ENCODE assay signal across 28 mouse cellular contexts in the genomic region with DNA sequence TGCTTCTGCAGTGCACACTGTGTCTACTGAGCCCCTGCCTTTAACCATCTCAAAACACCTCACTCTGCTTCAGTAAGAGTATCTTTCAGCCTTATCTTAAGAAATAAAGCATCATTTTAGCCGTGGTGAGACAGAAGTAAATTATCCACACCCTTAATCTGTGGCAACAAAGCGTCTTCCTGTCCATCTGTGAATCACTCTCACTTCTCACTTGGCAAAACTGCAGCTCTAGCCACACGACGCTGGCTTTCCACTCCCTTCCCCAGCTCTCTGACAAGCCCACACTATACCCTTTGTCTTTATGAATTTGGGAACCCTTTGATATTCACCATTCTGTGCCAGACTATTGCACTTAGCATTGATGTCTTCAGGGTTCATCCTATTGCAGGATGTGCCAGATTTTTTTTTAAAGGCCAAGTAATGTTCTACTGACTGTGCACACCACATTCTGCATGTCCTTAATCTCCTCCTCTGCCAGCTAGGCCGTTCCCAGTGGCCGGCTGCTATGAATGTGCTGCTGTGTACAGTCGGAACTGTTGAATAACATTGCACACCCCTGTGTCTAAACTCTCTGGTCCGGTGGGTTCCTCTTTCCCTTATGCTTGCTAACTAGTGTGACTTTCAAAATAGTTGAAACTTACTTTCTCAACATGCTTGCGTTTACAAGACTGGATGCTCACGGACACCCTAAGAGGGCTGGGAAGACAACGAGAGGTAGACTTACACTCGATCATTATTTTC.
DNase-seq lines count a peak whose midpoint lies in the region; ATAC-seq and TF ChIP-seq lines count a peak whose summit lies in the region.
"Had no signal": no experiment of that assay in that cellular context is flagged by ENCODE, and none has a peak within 500 bp of the region (broad histone marks: within the 10 kb centered on the region; RNA-seq: fewer than 3 reads in every experiment).

No protein-coding gene starts in this region.

- no peak for TF ChIP-seq POLR2A in heart, adult 2 months (IDR thresholded peaks at IDR 0.05; ENCODE audit: insufficient read depth, low read depth, low read length)
- TF ChIP-seq POLR2A in bone marrow, adult 2 months (IDR thresholded peaks at IDR 0.05; ENCODE audit: borderline replicate concordance, control insufficient read depth, low read depth, low read length) = no peak

- no peak overlapping the region for H3K4me3 ChIP-seq in heart, adult 2 months
- H3K4me3 ChIP-seq in liver, embryonic 16.5 days (ENCODE audit: low read depth, low read length) = no peak overlapping the region
- no peak overlapping the region for H3K4me3 ChIP-seq in liver, embryonic 12.5 days
- H3K4me3 ChIP-seq in bone marrow, adult 2 months (replicated peaks; ENCODE audit: control insufficient read depth, low read depth, low read length) = peak overlapping the region; percentile 66
- H3K4me3 ChIP-seq: embryonic facial prominence, embryonic 13.5 days; heart, embryonic 12.5 days; kidney, embryonic 15.5 days; limb, embryonic 12.5 days; liver, embryonic 13.5 days; lung, embryonic 15.5 days had no signal

- no peaks in the 10 kb centered on the region for H3K9me3 ChIP-seq in liver, embryonic 16.5 days (replicated peaks; ENCODE audit: control insufficient read depth, low read length)
- no peaks in the 10 kb centered on the region for H3K9me3 ChIP-seq in liver, embryonic 12.5 days (replicated peaks)
- H3K9me3 ChIP-seq: embryonic facial prominence, embryonic 13.5 days; G1E; heart, embryonic 12.5 days; kidney, embryonic 15.5 days; limb, embryonic 12.5 days; liver, embryonic 13.5 days; lung, embryonic 15.5 days had no signal

- intact Hi-C loops in heart, adult 2 months (cut with DNase I) = no loop called here

- H3K4me2 ChIP-seq in liver, embryonic 16.5 days (ENCODE audit: low read depth, low read length) = no peak overlapping the region
- no peak overlapping the region for H3K4me2 ChIP-seq in liver, embryonic 12.5 days
- H3K4me2 ChIP-seq: embryonic facial prominence, embryonic 13.5 days; heart, embryonic 12.5 days; hindbrain, embryonic 14.5 days; kidney, embryonic 15.5 days; limb, embryonic 12.5 days; liver, embryonic 13.5 days; lung, embryonic 15.5 days had no signal

- no peak for TF ChIP-seq CTCF in heart, adult 2 months (IDR thresholded peaks at IDR 0.05)
- TF ChIP-seq CTCF in bone marrow, adult 2 months (IDR thresholded peaks at IDR 0.05; ENCODE audit: control insufficient read depth, insufficient read depth, low read length) = no peak

- H3K9ac ChIP-seq in heart, adult 2 months (ENCODE audit: low read depth, low read length) = no peak overlapping the region
- H3K9ac ChIP-seq in liver, embryonic 16.5 days (ENCODE audit: low read depth, low read length) = no peak overlapping the region
- H3K9ac ChIP-seq in liver, embryonic 12.5 days = no peak overlapping the region
- H3K9ac ChIP-seq: embryonic facial prominence, embryonic 13.5 days; forebrain, postnatal 0 days; heart, embryonic 12.5 days; hindbrain, embryonic 14.5 days; kidney, embryonic 15.5 days; limb, embryonic 12.5 days; liver, embryonic 13.5 days; lung, embryonic 15.5 days had no signal

- no peaks in the 10 kb centered on the region; the same call in 1 of the 2 replicates for H3K36me3 ChIP-seq in heart, adult 2 months (ENCODE audit: control insufficient read depth, insufficient read depth, low read length)
- H3K36me3 ChIP-seq in liver, embryonic 16.5 days (ENCODE audit: control insufficient read depth, insufficient read depth) = no peaks in the 10 kb centered on the region
- H3K36me3 ChIP-seq in liver, embryonic 12.5 days = no peaks in the 10 kb centered on the region
- H3K36me3 ChIP-seq: G1E; kidney, embryonic 15.5 days; liver, embryonic 13.5 days had no signal

- DNase-seq in heart, adult 11 months = peak; percentile 70
- no peak for DNase-seq in heart, adult 2 months
- no peak for DNase-seq in ovary, postnatal 10 days (ENCODE audit: low spot score)
- DNase-seq in heart, adult 8-10 months (ENCODE audit: low spot score) = no peak
- DNase-seq: adrenal gland, postnatal 10 days; cerebellum, adult 11 months; cerebellum, adult 9-10 months; cerebellum, postnatal 36 days; embryo, embryonic 11 days; forebrain, postnatal 0 days; heart, postnatal 4 days; liver, embryonic 13.5 days; midbrain, embryonic 14.5 days; right cerebral cortex, adult 18-20 months; right cerebral cortex, postnatal 4 days had no signal

- no peaks in the 10 kb centered on the region for H3K79me2 ChIP-seq in heart, adult 2 months (replicated peaks; ENCODE audit: control insufficient read depth, insufficient read depth, low read length)

- H3K27me3 ChIP-seq in heart, adult 2 months (ENCODE audit: control insufficient read depth, insufficient read depth, low read length) = no peaks in the 10 kb centered on the region
- no peaks in the 10 kb centered on the region for H3K27me3 ChIP-seq in liver, embryonic 16.5 days (ENCODE audit: control insufficient read depth, insufficient read depth, low read depth, low read length)
- H3K27me3 ChIP-seq in liver, embryonic 12.5 days (replicated peaks) = no peaks in the 10 kb centered on the region
- H3K27me3 ChIP-seq: embryonic facial prominence, embryonic 13.5 days; heart, embryonic 12.5 days; kidney, embryonic 15.5 days; limb, embryonic 12.5 days; liver, embryonic 13.5 days; lung, embryonic 15.5 days; Patski had no signal

- 75% methylated on average over 12 of the region's 12 CpGs for WGBS in heart, adult 2 months
- 50% methylated on average over 12 of the region's 12 CpGs for WGBS in liver, embryonic 16.5 days (ENCODE audit: insufficient replicate concordance)
- 63% methylated on average over 12 of the region's 12 CpGs for WGBS in liver, embryonic 12.5 days (ENCODE audit: insufficient replicate concordance)
- 27% methylated on average over 12 of the region's 12 CpGs for WGBS in bone marrow, adult 2 months

- ATAC-seq in liver, embryonic 16.5 days (ENCODE audit: low read depth) = no peak
- no peak for ATAC-seq in liver, embryonic 12.5 days
- peak; percentile 58 for ATAC-seq in megakaryocyte, adult 5-6 weeks (ENCODE audit: poor library complexity, severe bottlenecking)
- ATAC-seq: forebrain, postnatal 0 days; intestine, postnatal 0 days; Patski had no signal

- no peak for TF ChIP-seq EP300 in heart, adult 2 months (IDR thresholded peaks at IDR 0.05; ENCODE audit: insufficient read depth, low read depth, low read length)

- no peak overlapping the region for H3K27ac ChIP-seq in heart, adult 2 months
- H3K27ac ChIP-seq in liver, embryonic 16.5 days (ENCODE audit: low read length) = 0 out of 2 replicates have a peak overlapping the region, but pooled peaks have one; percentile 43
- H3K27ac ChIP-seq in liver, embryonic 12.5 days = no peak overlapping the region
- peak overlapping the region; percentile 82 for H3K27ac ChIP-seq in bone marrow, adult 2 months (ENCODE audit: control insufficient read depth, insufficient read depth, low read depth, low read length, poor library complexity)
- H3K27ac ChIP-seq: embryonic facial prominence, embryonic 13.5 days; hindbrain, embryonic 14.5 days; kidney, embryonic 15.5 days; limb, embryonic 12.5 days; liver, embryonic 13.5 days; lung, embryonic 15.5 days had no signal

- H3K4me1 ChIP-seq in heart, adult 2 months (ENCODE audit: control insufficient read depth, insufficient read depth, low read length) = no peaks in the 10 kb centered on the region
- H3K4me1 ChIP-seq in liver, embryonic 16.5 days (ENCODE audit: control insufficient read depth, low read depth, low read length) = no peaks in the 10 kb centered on the region
- H3K4me1 ChIP-seq in liver, embryonic 12.5 days = no peaks in the 10 kb centered on the region
- no peaks in the 10 kb centered on the region; the same call in 1 of the 2 replicates for H3K4me1 ChIP-seq in bone marrow, adult 2 months (ENCODE audit: control insufficient read depth, insufficient read depth, low read length)
- H3K4me1 ChIP-seq: embryonic facial prominence, embryonic 13.5 days; liver, embryonic 13.5 days; lung, embryonic 15.5 days had no signal

Comparison
In these comparisons a context has a peak if more than half of its experiments do, and no peak if none do; other contexts are left out.
1. H3K27ac ChIP-seq: peak in liver, embryonic 16.5 days (single experiment) and bone marrow, adult 2 months (single experiment); none in heart, adult 2 months (single experiment) and liver, embryonic 12.5 days (single experiment).